Mouse (Mus musculus): ENCODE measurements around the gene Nlrc5.

The Nlrc5 gene

GRCm38 (mm10) chr8:94566446-94567158, 132.4 kb downstream of the Nlrc5 start:
- no peak for DNase-seq (ENCODE audit: low spot score in 2 of 2)

GRCm38 (mm10) chr8:94567159-94567849, 133.1 kb downstream of the Nlrc5 start:
- no peak for DNase-seq (ENCODE audit: low spot score in 2 of 2)

DNA sequence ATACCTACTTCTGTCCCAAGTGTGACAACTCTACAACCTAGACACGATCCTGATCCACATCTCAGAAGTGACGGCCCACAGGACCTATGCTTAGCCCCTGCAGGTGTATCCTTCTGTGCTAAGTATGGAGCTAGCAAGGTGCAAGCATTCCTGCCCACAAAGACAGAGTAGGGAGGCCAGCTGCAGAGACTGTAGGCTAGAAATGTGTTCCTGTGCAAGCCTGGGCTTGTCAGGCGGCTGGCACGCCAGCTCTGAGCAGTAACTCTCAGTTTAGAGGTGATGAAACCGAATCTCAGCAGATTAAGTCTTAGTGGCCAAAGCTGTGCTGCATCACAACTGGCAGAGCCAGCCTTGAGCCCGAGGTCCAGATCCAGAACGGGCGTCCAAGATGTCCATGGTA, 133.9 kb downstream of the Nlrc5 start:
- DNase-seq (ENCODE audit: low spot score in 2 of 2), result no peak

DNA sequence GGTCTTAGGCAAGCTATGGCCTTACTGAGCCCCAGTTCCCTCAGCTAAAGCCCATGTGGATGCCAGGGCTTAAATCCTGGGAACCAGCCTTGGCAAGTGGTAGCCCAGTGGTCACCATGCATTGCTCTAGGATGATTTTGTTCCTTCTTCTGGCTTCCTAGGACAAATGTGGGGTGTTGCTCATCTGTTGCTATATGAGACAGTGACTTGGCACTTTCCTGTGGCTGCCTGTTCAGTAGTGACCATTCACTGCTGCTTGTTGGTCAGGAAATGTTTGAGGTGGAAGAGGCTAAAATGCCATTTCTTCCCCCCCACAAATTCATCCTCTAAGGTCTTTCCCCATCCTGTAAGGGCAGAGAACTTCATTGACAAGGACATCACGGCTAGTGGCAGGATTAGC, 135.3 kb downstream of the Nlrc5 start:
- no peak for DNase-seq (ENCODE audit: low spot score in 2 of 2)

DNA sequence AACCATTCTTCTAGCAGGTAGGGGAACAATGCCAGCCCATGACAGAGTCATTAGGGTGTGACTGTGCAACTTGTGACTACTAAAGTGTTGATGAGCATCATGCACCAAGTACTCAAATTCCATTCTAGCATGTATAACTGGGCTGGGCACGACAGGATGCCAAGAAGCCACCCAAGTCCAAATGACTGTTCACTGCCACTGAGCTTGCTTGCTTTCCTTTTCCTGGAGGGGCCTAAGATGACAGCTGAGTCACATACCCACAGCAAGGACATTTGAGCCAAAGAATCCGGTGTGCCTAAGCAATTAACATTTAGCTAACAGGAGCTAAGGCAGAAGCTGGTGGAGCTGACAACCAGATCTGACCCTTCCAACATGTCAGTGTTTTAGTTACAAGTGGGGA, 137.7 kb downstream of the Nlrc5 start:
- no peak for DNase-seq (ENCODE audit: low spot score in 2 of 2)

- DNase-seq (ENCODE audit: low spot score in 2 of 2), result no peak
These were observed 140.2 kb downstream of the Nlrc5 start for GRCm38 (mm10) chr8:94574159-94574907.

GRCm38 (mm10) chr8:94575148-94575547, 141.0 kb downstream of the Nlrc5 start:
- DNase-seq (ENCODE audit: low spot score in 2 of 2), result no peak

Measured in spleen, postnatal 36 days (tissue).